Mouse (Mus musculus): ENCODE results near the gene Cnot10.

Gene Cnot10

DNA sequence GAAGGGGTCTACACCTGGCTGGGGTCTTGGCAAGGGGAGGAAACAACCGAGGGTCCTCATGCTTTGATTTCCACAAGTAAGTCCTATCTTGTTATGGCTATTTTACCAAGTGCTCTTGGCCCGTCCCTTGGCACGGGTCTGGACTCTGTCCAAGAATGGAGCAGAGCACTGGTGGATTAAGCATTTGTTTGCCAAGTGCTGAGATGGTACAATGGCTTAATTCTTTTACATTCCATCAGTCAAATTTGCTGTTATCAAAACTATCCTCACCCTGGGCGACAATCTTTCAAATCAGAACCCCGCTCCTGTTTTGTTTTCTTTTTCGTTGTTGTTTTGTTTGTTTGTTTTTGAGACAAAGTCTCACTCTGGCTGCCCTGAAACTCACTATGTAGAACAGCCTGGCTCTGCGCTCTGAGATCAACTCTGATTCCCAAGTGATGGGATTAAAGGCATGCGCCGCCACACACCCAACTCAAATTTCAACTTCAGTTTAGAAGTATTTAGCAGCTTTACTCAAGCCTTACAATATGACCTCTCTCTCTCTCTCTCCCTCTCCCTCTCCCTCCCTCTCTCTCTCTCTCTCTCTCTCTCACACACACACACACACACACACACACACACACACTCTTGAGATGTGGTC, 95.1 kb downstream of the Cnot10 start:
- no peak for DNase-seq (ENCODE audit: low read depth)

DNA sequence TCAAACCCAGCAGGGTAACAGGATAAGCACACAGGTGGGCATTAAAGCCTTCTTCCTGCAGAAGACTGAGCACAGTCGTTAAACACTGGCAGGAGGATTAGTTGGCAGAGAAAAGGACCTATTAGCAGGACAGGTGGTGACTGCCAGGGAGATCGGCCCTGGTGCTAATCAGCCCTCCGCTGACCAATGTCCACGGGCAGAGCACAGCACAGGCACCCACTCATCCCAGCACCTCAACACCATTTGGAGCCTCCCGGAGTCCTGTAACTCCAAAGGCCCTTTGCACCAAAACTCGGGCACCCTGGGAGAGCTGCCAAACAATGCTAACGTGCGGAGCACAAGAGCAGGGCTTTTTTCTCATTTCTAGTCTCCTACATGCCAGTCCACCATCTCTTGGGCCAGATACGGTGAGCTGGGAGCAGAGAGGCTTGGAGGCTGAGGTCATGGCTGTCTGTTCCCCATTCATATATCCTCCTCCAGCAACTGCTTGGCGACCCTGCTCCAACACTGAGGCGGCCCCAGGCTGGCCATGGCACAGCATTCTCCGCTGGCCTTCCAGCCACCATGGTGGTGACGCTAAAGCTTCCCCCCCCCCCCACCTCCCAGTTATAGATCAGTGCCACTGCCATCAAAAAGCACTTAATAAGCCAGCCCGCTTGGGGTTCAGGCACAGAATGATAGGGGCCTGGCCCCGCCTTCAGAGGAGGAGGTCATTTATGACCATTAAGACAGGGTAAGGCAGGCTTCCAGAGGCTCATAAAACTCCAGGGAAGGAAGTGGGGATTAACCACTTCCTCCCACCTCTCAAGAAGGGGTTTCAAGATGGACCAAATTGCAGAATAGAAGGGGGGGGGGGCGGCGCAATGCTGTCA, 95.9 kb downstream of the Cnot10 start:
- no peak for DNase-seq (ENCODE audit: low read depth)

DNA sequence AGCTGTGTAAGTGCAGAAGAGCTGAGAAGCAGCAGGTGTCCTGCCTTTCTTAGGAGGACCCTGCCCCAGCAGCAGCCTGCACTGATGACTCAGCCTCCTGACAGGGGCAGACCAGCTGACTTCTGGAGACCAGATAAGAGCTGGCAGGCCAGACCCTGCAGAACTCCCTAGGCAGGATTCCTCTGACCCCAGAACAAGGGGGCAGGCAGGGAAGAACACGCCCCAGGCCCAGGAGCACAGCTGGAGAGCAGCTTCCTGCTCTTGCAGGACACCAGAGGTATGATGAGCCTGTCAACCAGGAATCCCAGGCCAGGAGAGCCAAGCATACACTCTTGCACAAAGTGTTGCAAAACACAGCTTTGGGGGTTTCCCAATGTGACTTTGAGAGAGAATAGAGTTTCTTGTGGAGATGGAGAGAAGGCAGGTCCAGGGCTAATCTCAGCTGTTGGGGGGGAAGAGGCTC, 98.7 kb downstream of the Cnot10 start:
- DNase-seq (ENCODE audit: low read depth): no peak

DNA sequence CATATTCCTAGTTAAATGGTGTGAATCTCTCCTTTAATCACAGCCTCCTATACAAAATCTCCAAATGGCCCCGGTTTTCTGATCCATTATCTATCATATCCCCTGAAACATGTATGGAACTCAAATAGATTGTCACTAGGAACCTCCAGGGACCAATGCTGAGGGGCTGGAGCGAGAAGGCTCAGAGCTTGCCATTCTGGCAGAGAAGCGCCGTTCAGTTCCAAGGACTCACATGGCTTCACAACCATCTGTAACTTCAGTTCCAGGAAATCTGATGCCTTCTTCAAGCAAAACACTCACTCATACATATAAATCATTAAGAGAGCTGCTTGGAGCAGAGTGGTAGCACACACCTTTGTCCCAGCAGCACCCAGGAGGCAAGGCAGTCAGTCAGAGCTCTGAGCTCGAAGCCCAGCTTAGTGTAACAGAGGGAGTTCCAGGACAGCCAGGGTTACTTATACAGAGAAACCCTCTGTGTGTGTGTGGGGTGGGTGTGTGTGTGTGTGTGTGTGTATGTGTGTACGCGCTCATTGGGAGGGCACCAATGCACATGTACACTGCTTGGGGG, 100.9 kb downstream of the Cnot10 start:
- no peak for DNase-seq (ENCODE audit: low read depth)

DNA sequence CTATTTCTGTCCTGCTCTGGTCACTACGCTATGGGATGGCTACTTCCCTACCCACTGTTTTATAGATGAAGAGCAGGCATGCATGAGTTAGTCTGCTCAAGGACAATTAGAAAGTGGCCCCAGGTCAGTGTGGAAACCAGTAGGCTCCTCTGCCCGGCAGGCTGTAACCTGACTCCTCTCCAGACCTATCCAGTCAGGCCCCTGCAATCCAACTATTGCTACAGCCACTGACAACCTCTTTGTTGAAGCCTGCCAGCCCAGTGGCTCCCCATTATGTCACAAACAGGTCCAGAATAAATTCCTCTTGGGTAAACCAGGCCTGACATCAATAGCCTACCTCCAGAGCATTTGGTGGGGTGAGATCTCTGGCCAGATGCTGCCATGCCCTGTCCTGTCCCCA, 103.4 kb downstream of the Cnot10 start:
- no peak for DNase-seq (ENCODE audit: low read depth)
